Mouse (Mus musculus): ENCODE data around the gene Fcer1g.

Fcer1g gene

GRCm38 (mm10) chr1:171234126-171234525, at the start of gene Fcer1g:
Gene Fcer1g (minus strand): TSS chr1:171234365.
- DNase-seq = no peak

DNA sequence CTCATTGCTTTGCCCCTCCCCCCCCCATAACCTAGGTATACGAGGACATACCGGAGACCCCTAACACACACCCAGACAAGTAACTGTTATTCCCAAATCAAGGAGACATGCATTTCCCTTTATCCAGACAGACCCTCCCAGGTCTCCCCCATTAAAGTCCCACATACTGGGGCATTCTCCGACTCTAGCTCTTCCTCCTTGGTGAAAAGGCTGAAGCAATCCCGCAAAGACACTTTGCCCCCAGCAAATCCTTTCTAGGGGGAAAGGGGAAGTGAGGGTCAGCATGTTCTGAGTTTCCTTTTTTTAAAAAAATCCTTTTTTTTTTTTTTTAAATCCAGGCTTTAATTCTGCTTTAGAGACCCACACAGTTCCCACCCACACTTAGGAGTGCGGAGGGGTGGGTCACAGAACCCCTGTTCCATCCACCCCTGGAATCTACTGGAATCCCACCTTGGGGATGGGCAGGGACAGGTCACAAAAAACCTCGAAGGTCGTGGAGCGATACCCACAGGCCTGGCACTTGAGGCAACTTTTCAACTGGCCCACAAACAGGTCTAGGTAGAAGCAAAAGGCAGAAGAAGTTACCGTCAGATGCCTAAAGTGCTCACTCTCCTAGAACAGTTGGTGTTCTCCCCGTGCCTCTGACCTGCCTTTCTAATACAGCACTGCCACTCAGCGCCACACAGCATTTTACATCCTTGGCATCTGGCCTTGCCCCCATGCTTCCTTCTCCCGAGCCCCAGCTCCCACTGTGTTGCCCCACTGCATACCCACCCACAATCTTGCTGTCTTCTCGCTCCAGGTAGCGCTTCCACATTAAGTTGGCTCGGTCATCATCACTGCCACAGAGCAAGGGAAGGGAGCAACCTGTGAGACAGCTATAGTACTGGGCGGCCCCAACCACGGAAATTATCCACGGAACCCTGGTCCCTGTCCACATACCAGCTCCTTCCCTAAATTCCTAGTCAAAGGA, 49.3 kb upstream of the Fcer1g start:
- peak; percentile 32 for DNase-seq

DNA sequence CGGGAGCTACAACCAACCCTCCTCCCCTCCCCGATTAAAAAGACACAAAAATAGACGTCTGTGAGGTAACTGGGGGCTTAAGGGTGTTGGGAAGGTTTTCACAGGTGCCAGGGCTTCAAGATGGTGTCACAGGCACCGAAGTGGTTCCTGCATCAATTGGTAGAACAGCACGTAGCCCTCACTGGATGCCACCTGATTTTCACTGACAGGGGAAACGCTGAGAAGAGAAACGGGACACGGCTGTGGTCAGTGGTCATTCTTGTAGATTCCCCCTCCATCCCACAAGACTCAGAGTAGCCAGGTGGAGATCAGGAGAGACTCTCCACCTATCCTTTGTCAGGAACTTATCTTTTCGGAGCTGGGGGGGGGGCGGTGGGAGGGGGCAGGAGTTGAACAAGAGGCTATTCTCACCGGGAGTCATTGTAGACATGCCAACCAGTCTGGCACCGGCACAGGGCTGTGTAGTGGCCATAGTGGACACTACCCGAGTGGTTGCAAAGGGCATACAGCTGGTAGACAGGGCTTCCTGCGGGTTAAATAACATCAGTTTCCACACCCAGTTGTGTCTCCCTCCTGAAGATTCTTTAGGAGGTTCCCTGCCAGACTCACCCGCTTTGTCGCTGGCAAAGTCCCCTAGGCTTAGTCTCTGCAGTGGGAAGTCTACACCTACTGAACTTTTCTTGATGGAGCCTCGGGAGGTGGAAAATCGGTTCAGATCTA, 48.1 kb upstream of the Fcer1g start:
- peak; percentile 63 for DNase-seq

- DNase-seq = peak; percentile 73
Observed at GRCm38 (mm10) chr1:171281528-171281923, 47.4 kb upstream of the Fcer1g start.

GRCm38 (mm10) chr1:171280916-171281527, 46.9 kb upstream of the Fcer1g start, which contains the start of gene Ppox:
Gene Ppox (minus strand): TSS chr1:171281186.
- DNase-seq = peak; percentile 96

DNA sequence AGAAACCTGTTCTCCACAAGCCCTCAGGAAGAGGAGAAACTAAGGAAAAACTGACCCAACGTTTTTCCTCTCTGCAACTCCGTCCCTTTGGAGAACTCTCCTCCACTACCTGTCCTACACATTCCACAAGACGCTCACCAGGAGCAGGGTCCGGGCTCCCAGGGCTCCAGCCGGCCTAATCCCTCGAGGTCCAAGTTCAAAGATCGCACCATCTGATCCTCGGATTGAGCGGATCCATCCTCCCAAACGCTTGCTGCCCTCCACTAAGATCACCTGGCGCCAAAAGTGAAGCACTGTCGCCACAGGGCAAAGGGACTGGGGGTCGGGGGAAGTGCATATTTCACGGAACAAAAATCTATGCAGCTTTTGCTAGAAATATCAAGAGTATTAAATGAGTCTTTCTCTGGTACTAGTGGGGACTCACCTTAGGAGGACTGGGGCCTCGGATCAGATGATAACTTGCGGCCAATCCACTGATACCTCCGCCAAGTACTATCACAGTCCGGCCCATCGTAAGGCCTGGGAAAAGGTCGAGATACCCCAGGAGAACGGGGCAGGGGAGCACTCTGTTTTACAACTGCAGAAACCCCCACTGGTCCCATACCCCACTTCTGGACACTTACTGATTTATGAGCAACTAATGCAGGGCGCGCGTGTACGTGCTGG, 46.2 kb upstream of the Fcer1g start:
- DNase-seq = peak; percentile 39

GRCm38 (mm10) chr1:171279721-171280120, 45.6 kb upstream of the Fcer1g start:
- DNase-seq = no peak

GRCm38 (mm10) chr1:171279012-171279705, 45.0 kb upstream of the Fcer1g start:
- peak; percentile 23 for DNase-seq

DNA sequence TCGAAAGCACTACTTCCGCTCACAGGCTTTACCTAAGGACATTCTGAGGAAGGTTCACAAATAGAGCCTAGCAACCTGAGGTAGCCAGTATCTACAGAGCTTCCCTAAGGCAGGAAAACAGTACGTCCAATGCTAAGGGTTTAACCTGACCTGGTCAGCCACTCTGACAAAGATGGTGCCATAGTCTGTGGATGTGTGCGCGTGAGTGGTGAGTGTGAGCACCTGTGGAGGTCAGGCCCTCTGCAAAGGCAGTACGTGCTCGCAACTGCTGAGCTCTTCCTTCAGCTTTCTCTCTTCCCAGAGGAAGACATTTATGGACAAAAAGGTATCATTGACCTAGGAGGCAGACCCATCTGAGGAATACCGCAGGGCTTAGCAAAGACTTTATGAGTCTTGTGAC, 44.3 kb upstream of the Fcer1g start:
- DNase-seq = peak; percentile 4

DNA sequence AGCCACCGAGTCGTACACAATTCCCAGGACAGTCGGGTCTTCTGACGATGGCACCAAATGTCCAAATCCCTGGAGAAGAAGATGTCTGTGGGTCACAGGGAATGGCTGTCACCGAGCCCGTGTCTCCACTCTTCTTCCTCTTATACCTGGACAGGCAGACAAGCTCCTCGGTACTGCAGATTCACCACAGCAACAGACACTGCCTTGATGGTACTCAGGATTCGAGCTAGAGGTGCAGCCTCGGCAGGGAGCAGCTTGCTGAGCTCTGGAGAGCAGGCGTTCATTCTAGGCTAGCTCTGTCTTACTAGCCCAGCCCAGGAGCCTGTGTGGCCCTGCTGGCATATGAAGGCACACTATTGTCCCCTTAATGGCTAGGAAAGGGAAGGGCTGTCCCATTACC, 43.6 kb upstream of the Fcer1g start:
- no peak for DNase-seq

DNA sequence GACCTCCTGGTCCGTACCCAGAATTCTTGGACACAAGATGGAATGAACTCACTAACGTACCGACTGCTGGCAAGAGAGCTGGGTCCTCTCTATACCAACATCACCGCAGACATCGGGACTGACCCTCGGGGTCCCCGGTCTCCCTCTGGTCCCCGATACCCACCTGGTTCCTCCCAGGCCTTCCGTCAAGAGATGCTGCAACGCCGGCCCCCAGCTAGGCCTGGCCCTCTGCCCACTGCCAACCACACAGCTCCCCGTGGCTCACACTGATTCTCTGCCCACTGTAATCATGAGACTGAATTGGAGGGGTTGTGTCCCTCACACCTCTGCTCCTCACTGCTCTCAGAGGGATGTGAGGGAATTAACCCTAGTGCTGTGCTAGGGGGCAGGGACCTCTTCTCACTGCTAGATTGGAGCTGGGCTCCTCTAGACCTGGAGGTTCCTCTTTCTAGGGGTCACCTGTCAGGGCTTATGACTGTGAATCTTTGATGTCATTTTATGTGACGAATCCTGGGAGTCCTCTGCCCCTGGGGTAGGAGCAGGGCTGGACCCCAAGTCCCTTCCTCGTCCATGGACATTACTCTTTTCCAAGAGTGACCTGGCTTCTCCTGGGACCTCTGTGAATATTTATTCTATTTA, 42.1 kb upstream of the Fcer1g start:
- peak; percentile 13 for DNase-seq

DNA sequence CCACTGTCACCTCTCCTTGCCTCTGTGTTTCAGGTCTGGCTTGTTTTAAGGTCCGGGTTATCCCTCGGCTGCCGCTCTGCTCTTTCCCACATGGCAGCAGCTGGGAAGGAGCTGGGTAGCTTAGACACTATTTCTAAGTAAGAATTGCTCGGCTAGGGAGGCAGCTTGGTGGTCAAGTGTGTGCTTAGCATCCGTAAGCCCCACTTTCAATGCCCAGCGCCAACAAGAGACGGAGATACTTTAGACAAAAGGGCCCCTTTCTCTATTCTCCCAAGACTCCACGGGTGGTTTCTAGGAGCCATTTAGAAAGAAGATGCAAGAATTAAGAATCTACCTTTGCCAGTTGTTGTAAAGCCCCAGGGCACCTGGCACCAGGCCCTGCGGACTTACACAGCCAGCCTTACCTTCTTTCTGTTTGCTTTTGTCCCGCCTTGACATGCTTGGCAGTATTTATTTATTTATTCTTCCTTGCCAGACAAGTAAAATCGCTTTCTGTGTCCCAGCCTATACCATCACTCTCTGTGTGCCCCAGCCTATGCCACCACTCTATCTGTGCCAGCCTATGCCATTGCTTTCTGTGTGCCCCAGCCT, 41.1 kb upstream of the Fcer1g start:
- no peak for DNase-seq

- no peak for DNase-seq
Observed at GRCm38 (mm10) chr1:171274171-171274570, 40.0 kb upstream of the Fcer1g start.

DNA sequence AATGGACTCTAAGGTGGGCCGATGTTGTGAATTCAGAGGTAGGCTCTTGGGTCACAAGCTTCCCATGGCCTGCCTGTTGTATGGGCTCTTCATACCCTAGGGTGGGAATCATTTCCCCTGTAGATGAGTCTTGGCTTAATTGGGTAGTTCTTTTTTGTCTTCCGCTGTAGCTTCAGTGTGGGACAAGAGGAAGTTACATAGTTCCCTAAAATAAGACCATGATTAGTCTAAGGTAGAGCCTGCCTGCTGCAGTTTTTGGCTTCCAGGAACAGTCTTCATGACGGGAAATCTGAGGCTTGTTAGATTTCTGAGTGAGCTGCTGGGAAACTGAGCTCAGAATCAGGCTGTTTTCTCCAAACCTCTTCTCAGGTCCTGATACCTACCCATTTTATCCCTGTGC, 37.9 kb upstream of the Fcer1g start:
- no peak for DNase-seq

DNA sequence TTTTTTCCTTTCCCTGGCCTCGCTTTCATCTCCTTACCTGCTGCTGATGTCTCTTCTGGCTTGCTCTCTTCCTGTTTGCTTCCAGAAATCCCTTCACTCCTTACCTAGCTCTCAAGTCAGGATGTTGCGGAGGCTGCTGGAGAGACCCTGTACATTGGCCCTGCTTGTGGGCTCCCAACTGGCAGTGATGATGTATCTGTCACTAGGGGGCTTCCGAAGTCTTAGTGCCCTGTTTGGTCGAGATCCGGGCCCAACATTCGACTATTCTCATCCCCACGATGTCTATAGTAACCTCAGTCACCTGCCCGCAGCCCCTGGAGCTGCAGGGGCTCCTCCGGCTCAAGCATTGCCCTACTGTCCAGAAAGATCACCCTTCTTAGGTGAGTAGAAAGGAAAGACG, 37.5 kb upstream of the Fcer1g start:
- no peak for DNase-seq

DNA sequence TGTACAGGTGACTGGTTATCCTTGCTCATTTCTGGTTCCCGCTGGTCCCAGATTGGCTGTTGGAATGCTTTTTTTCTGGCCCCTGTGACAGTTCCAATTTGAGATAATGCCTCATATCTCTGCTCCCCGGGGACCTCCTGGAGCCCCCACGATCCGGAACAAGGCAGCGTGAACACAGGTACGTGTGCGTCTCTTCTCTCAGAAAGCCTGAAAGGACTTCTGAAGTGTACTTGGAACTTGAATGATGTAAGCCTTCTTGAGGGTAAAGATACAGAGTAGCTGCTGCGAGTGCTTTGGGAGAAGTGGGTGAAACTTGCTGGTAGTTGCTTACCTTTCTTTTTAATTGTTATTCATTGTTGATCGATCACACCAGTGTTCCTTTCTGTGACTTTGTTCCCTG, 37.0 kb upstream of the Fcer1g start:
- no peak for DNase-seq

GRCm38 (mm10) chr1:171270573-171270900, 36.4 kb upstream of the Fcer1g start:
- no peak for DNase-seq

- DNase-seq = peak; percentile 97
Observed at GRCm38 (mm10) chr1:171269848-171270572, 35.8 kb upstream of the Fcer1g start, which contains the start of gene B4galt3. Gene B4galt3 (plus strand): TSS chr1:171270328.

DNA sequence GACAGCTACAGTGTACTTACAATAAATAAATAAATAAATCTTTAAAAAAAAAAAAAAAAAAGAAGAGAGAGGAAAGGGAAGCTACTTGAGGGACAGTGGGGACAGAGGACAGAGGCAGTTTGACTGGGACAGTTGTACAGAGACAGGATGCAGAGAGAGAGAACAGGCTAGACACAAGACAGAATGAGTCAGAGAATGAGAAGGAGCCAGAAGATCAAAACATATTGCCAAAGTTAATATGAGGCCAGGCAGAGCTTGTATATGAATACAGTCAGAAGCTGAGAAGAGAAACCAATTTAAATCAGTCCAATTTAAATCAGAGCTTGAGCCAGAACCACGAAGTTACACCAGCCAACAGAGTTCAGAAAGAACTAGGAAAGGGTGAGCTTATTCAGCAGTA, 34.2 kb upstream of the Fcer1g start:
- DNase-seq = no peak

DNA sequence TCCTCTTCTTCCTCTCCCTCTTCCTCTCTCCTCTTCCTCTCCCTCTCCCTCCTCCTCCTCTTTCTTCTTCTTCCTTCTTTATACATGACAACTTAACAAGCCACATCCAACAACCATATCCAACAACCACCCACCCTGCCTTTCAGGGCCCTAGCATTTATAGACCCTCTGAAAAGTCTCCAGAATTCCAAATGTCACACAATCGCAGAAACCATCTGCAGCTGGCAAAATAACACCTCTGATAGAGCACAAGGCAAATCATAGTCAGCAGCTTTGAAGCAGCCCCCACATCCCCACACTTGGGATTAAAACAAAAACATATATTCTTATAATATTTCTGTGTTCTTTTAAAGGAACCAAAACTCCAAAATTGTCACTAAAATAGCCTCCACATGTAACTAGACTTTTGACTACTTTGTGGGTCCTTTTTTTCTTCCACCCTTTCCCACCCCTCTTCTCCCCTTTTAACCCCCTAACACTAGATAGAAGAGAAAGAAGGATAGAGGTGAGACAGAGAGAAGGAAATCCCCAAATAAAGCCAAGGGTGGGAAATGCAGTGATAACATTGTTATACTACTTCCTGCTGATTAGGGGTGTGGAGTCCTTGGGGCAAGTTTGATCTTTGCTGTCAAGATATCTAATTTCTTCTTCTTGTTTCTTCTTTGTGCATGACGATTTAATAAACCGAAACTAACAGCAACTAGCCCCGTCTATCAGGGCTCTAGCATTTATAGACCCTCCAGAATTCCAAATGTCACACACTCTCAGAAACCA, 32.0 kb upstream of the Fcer1g start:
- no peak for DNase-seq
